Comparison of ENCODE assay signal across 20 mouse cellular contexts in the genomic region with DNA sequence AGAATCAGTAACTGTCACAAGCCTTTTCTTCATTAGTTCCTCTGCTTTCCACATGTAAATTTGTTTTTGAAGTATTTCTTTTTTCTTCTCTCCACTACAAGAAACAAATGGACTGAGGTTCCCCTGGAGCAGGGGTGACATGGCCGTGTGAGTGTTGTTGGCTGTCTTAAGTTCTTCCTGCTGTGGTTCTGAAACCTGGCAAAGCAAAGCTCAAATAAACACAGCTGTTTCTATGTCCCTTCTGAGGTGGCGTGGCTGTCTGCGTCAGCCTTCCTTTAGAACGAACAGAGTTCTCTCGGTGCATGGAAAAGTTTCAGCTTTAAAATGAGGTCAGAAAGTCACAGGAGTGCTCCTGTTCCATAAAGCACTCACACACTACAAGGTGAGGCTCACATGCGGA.
"Had no signal": no experiment of that assay in that cellular context is flagged by ENCODE, and none has a peak within 500 bp of the region (broad histone marks: within the 10 kb centered on the region; RNA-seq: fewer than 3 reads in every experiment).

No protein-coding gene starts in this region.

- H3K4me2 ChIP-seq: limb, embryonic 12.5 days; limb, embryonic 15.5 days; liver, embryonic 11.5 days; midbrain, embryonic 12.5 days; midbrain, embryonic 15.5 days; neural tube, embryonic 13.5 days had no signal

- H3K9me3 ChIP-seq: limb, embryonic 12.5 days; limb, embryonic 15.5 days; midbrain, embryonic 12.5 days; midbrain, embryonic 15.5 days; neural tube, embryonic 13.5 days had no signal

- H3K27me3 ChIP-seq: limb, embryonic 12.5 days; limb, embryonic 15.5 days; midbrain, embryonic 12.5 days; midbrain, embryonic 15.5 days; neural tube, embryonic 13.5 days had no signal

- H3K4me1 ChIP-seq: limb, embryonic 12.5 days; limb, embryonic 15.5 days; midbrain, embryonic 12.5 days; midbrain, embryonic 15.5 days; neural tube, embryonic 13.5 days had no signal

- DNase-seq: kidney, adult 18-20 months; kidney, postnatal 36 days; layer of hippocampus, postnatal 36 days; liver, postnatal 0 days; retina, postnatal 1 day; thymus, adult 2 months; thymus, postnatal 14 days; thymus, postnatal 4 days had no signal

- H3K27ac ChIP-seq: kidney, postnatal 0 days; left cerebral cortex, adult 2 months; limb, embryonic 12.5 days; limb, embryonic 15.5 days; liver, embryonic 14.5 days; midbrain, embryonic 12.5 days; midbrain, embryonic 15.5 days; neural tube, embryonic 13.5 days; stomach, postnatal 0 days had no signal

- H3K9ac ChIP-seq: limb, embryonic 12.5 days; limb, embryonic 15.5 days; liver, embryonic 14.5 days; liver, postnatal 0 days; midbrain, embryonic 12.5 days; midbrain, embryonic 15.5 days; neural tube, embryonic 13.5 days had no signal

- H3K4me3 ChIP-seq: left cerebral cortex, adult 2 months; limb, embryonic 12.5 days; limb, embryonic 15.5 days; midbrain, embryonic 12.5 days; midbrain, embryonic 15.5 days; myocyte; neural tube, embryonic 13.5 days had no signal

- H3K36me3 ChIP-seq: limb, embryonic 12.5 days; limb, embryonic 15.5 days; midbrain, embryonic 12.5 days; midbrain, embryonic 15.5 days; neural tube, embryonic 13.5 days had no signal

- ATAC-seq: intestine, embryonic 16.5 days; liver, postnatal 0 days; midbrain, embryonic 15.5 days had no signal
